Mouse (Mus musculus): ENCODE measurements around the gene Gemin5. TPM values are rescaled to one million over a fixed set of nuclear protein-coding genes. Genes with fewer than 3 reads are reported as not detected.

Gene Gemin5
- polyA plus RNA-seq, 1 experiment = 27.8 TPM

- no peaks in the 10 kb centered on the region; the same call in none of the 2 replicates for H3K36me3 ChIP-seq (ENCODE audit: control insufficient read depth, insufficient read depth, low read length)
- TF ChIP-seq CTCF (IDR thresholded peaks at IDR 0.05; ENCODE audit: control insufficient read depth, insufficient read depth, insufficient replicate concordance, low read depth, low read length) (no peak), POLR2A (IDR thresholded peaks at IDR 0.05; ENCODE audit: control insufficient read depth, low read depth, low read length) (no peak)
- no peaks in the 10 kb centered on the region; the same call in 1 of the 2 replicates for H3K4me1 ChIP-seq (ENCODE audit: control insufficient read depth, insufficient read depth, low read length)
- no peak overlapping the region for H3K27ac ChIP-seq (ENCODE audit: control insufficient read depth, insufficient read depth, low read depth, low read length)
- no peaks in the 10 kb centered on the region for H3K27me3 ChIP-seq (ENCODE audit: control insufficient read depth, insufficient read depth, low read length)
- H3K4me3 ChIP-seq (ENCODE audit: control insufficient read depth, low read depth, low read length) = no peak overlapping the region
Measured at GRCm38 (mm10) chr11:58127544-58127943, 40.8 kb downstream of the Gemin5 start.

GRCm38 (mm10) chr11:58126397-58127160 lies 41.8 kb downstream of the Gemin5 start:
- Histone ChIP-seq H3K27ac (ENCODE audit: control insufficient read depth, insufficient read depth, low read depth, low read length) (no peak overlapping the region), H3K27me3 (ENCODE audit: control insufficient read depth, insufficient read depth, low read length) (no peaks in the 10 kb centered on the region), H3K4me3 (ENCODE audit: control insufficient read depth, low read depth, low read length) (no peak overlapping the region), H3K36me3 (ENCODE audit: control insufficient read depth, insufficient read depth, low read length) (no peaks in the 10 kb centered on the region; the same call in none of the 2 replicates), H3K4me1 (ENCODE audit: control insufficient read depth, insufficient read depth, low read length) (no peaks in the 10 kb centered on the region; the same call in 1 of the 2 replicates)
- TF ChIP-seq POLR2A (IDR thresholded peaks at IDR 0.05; ENCODE audit: control insufficient read depth, low read depth, low read length) = no peak
- peak; percentile 26; the same call in 1 of the 2 replicates for TF ChIP-seq CTCF (IDR thresholded peaks at IDR 0.05; ENCODE audit: control insufficient read depth, insufficient read depth, insufficient replicate concordance, low read depth, low read length)

- TF ChIP-seq POLR2A (IDR thresholded peaks at IDR 0.05; ENCODE audit: control insufficient read depth, low read depth, low read length) (no peak), CTCF (IDR thresholded peaks at IDR 0.05; ENCODE audit: control insufficient read depth, insufficient read depth, insufficient replicate concordance, low read depth, low read length) (no peak)
- 0 out of 2 replicates have a peak overlapping the region, but pooled peaks have one; percentile 8 for H3K27ac ChIP-seq (ENCODE audit: control insufficient read depth, insufficient read depth, low read depth, low read length)
- H3K36me3 ChIP-seq (ENCODE audit: control insufficient read depth, insufficient read depth, low read length) = no peaks in the 10 kb centered on the region; the same call in none of the 2 replicates
- no peaks in the 10 kb centered on the region for H3K27me3 ChIP-seq (ENCODE audit: control insufficient read depth, insufficient read depth, low read length)
- H3K4me1 ChIP-seq (ENCODE audit: control insufficient read depth, insufficient read depth, low read length) = no peaks in the 10 kb centered on the region; the same call in 1 of the 2 replicates
- H3K4me3 ChIP-seq (ENCODE audit: control insufficient read depth, low read depth, low read length) = no peak overlapping the region
Measured at GRCm38 (mm10) chr11:58125021-58125420, 43.3 kb downstream of the Gemin5 start.

- Histone ChIP-seq H3K27me3 (ENCODE audit: control insufficient read depth, insufficient read depth, low read length) (no peaks in the 10 kb centered on the region), H3K36me3 (ENCODE audit: control insufficient read depth, insufficient read depth, low read length) (no peaks in the 10 kb centered on the region; the same call in none of the 2 replicates), H3K4me1 (ENCODE audit: control insufficient read depth, insufficient read depth, low read length) (no peaks in the 10 kb centered on the region; the same call in 1 of the 2 replicates), H3K27ac (ENCODE audit: control insufficient read depth, insufficient read depth, low read depth, low read length) (peak overlapping the region; percentile 34; the same call in 1 of the 2 replicates), H3K4me3 (ENCODE audit: control insufficient read depth, low read depth, low read length) (no peak overlapping the region)
- TF ChIP-seq CTCF (IDR thresholded peaks at IDR 0.05; ENCODE audit: control insufficient read depth, insufficient read depth, insufficient replicate concordance, low read depth, low read length) (no peak), POLR2A (IDR thresholded peaks at IDR 0.05; ENCODE audit: control insufficient read depth, low read depth, low read length) (no peak)
Measured at GRCm38 (mm10) chr11:58123711-58124110, 44.6 kb downstream of the Gemin5 start.

GRCm38 (mm10) chr11:58121351-58121750 lies 47.0 kb downstream of the Gemin5 start:
- H3K27ac ChIP-seq (ENCODE audit: control insufficient read depth, insufficient read depth, low read depth, low read length) = no peak overlapping the region
- H3K4me3 ChIP-seq (ENCODE audit: control insufficient read depth, low read depth, low read length) = no peak overlapping the region
- no peaks in the 10 kb centered on the region for H3K27me3 ChIP-seq (ENCODE audit: control insufficient read depth, insufficient read depth, low read length)
- peaks cover 1% of the 10 kb centered on the region; the same call in 1 of the 2 replicates for H3K36me3 ChIP-seq (ENCODE audit: control insufficient read depth, insufficient read depth, low read length)
- H3K4me1 ChIP-seq (ENCODE audit: control insufficient read depth, insufficient read depth, low read length) = no peaks in the 10 kb centered on the region; the same call in 1 of the 2 replicates
- TF ChIP-seq CTCF (IDR thresholded peaks at IDR 0.05; ENCODE audit: control insufficient read depth, insufficient read depth, insufficient replicate concordance, low read depth, low read length) = no peak
- TF ChIP-seq POLR2A (IDR thresholded peaks at IDR 0.05; ENCODE audit: control insufficient read depth, low read depth, low read length) = no peak

GRCm38 (mm10) chr11:58120655-58121054 lies 47.7 kb downstream of the Gemin5 start:
- Histone ChIP-seq H3K27ac (ENCODE audit: control insufficient read depth, insufficient read depth, low read depth, low read length) (no peak overlapping the region), H3K4me3 (ENCODE audit: control insufficient read depth, low read depth, low read length) (no peak overlapping the region), H3K4me1 (ENCODE audit: control insufficient read depth, insufficient read depth, low read length) (no peaks in the 10 kb centered on the region), H3K36me3 (ENCODE audit: control insufficient read depth, insufficient read depth, low read length) (peaks cover 1% of the 10 kb centered on the region; the same call in 1 of the 2 replicates), H3K27me3 (ENCODE audit: control insufficient read depth, insufficient read depth, low read length) (no peaks in the 10 kb centered on the region)
- TF ChIP-seq POLR2A (IDR thresholded peaks at IDR 0.05; ENCODE audit: control insufficient read depth, low read depth, low read length) (no peak), CTCF (IDR thresholded peaks at IDR 0.05; ENCODE audit: control insufficient read depth, insufficient read depth, insufficient replicate concordance, low read depth, low read length) (no peak)

GRCm38 (mm10) chr11:58117044-58117652 lies 51.2 kb downstream of the Gemin5 start:
- peaks cover 6% of the 10 kb centered on the region for H3K36me3 ChIP-seq (ENCODE audit: control insufficient read depth, insufficient read depth, low read length)
- TF ChIP-seq POLR2A (IDR thresholded peaks at IDR 0.05; ENCODE audit: control insufficient read depth, low read depth, low read length) (no peak), CTCF (IDR thresholded peaks at IDR 0.05; ENCODE audit: control insufficient read depth, insufficient read depth, insufficient replicate concordance, low read depth, low read length) (no peak)
- no peak overlapping the region for H3K27ac ChIP-seq (ENCODE audit: control insufficient read depth, insufficient read depth, low read depth, low read length)
- H3K4me3 ChIP-seq (ENCODE audit: control insufficient read depth, low read depth, low read length) = no peak overlapping the region
- no peaks in the 10 kb centered on the region for H3K4me1 ChIP-seq (ENCODE audit: control insufficient read depth, insufficient read depth, low read length)
- H3K27me3 ChIP-seq (ENCODE audit: control insufficient read depth, insufficient read depth, low read length) = no peaks in the 10 kb centered on the region

Data from testis, adult 2 months (tissue).